ENCODE assay signal across 8 mouse cellular contexts in the genomic region with DNA sequence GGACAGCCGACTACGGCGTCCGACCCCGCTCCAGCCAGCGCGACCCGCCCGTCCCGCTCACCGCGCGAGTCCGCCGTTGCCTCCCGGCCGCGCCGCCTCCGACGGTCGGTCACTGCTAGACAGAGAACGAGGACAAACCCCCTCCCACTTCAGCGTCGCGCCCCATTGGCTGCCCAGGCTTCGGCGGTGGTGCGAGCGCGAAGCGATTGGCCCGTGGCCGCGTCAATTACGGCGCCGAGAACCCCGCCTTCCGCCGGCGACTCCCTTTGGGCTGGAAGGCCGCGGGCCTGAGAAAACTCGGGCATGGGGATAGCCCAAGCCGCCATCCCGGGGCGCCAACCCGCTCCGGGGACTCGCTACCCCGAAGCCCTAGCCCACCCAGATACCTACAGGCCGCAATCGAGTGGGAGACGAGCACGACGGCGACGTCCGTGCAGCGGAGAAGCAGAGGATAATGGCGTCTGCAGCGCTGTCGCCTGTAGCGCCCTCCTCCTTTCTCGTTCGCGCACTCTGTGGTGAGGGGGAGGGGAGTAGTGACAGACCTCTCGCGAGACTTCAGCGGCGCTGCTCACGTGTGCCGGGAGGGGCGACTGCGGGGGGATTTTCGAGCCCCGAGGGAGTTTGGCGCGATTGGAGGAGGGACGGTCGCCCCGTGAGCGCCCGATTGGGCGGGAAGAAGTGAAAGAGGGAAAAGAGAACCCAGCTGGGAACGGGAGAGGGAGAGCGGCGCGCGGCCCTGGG. TPM values are rescaled to one million over a fixed set of nuclear protein-coding genes. Genes with fewer than 3 reads are reported as not detected.
A peak's percentile ranks its signal among the peaks of the same experiment; 100 is the strongest.
DNase-seq lines count a peak whose midpoint lies in the region; ATAC-seq and TF ChIP-seq lines count a peak whose summit lies in the region.

A gene (plus strand): TSS at position 246 of the 741 bp plus-strand sequence.

- H3K9me3 ChIP-seq in erythroblast, embryonic 14.5 days (ENCODE audit: control insufficient read depth, low read length), result no peaks in the 10 kb centered on the region
- no peaks in the 10 kb centered on the region for H3K9me3 ChIP-seq in heart, embryonic 12.5 days (replicated peaks)
- no peaks in the 10 kb centered on the region for H3K9me3 ChIP-seq in kidney, postnatal 0 days (replicated peaks; ENCODE audit: low read length)
- no peaks in the 10 kb centered on the region for H3K9me3 ChIP-seq in liver, embryonic 12.5 days (replicated peaks)
- H3K9me3 ChIP-seq in stomach, embryonic 15.5 days, result no peaks in the 10 kb centered on the region

- H3K4me3 ChIP-seq in C2C12 (ENCODE audit: insufficient read depth, poor library complexity, severe bottlenecking), result peak within 1 kb of the TSS; percentile 78
- H3K4me3 ChIP-seq in erythroblast, embryonic 14.5 days (replicated peaks), result peak within 1 kb of the TSS; percentile 99
- H3K4me3 ChIP-seq in heart, embryonic 12.5 days, result peak within 1 kb of the TSS; percentile 79
- H3K4me3 ChIP-seq in kidney, postnatal 0 days (replicated peaks; ENCODE audit: low read depth, low read length), result peak within 1 kb of the TSS; percentile 84
- peak within 1 kb of the TSS; percentile 98 for H3K4me3 ChIP-seq in liver, embryonic 12.5 days
- peak within 1 kb of the TSS; percentile 98 for H3K4me3 ChIP-seq in stomach, embryonic 15.5 days (replicated peaks)

- peaks cover 96% of the 10 kb centered on the region for H3K79me2 ChIP-seq in C2C12 (ENCODE audit: control insufficient read depth, insufficient read depth)

- peak; percentile 95 for ATAC-seq in heart, embryonic 12.5 days (ENCODE audit: insufficient number of reproducible peaks, low FRiP score)
- ATAC-seq in kidney, postnatal 0 days (replicated peaks; ENCODE audit: low FRiP score, low read depth), result peak; percentile 93
- peak; percentile 93 for ATAC-seq in liver, embryonic 12.5 days
- peak; percentile 94 for ATAC-seq in stomach, embryonic 15.5 days (ENCODE audit: insufficient read depth, low FRiP score, low read depth)

- H3K4me2 ChIP-seq in heart, embryonic 12.5 days, result peak within 1 kb of the TSS; percentile 80
- H3K4me2 ChIP-seq in kidney, postnatal 0 days (ENCODE audit: low read length), result peak within 1 kb of the TSS; percentile 75
- peak within 1 kb of the TSS; percentile 84 for H3K4me2 ChIP-seq in liver, embryonic 12.5 days
- peak within 1 kb of the TSS; percentile 66 for H3K4me2 ChIP-seq in stomach, embryonic 15.5 days

- peak within 1 kb of the TSS; percentile 92 for H3ac ChIP-seq in C2C12 (ENCODE audit: control insufficient read depth, insufficient read length, low read depth)

- TF ChIP-seq CTCF in C2C12 (IDR thresholded peaks at IDR 0.05; ENCODE audit: control insufficient read depth, insufficient read depth, insufficient read length), result no peak
- no peak for TF ChIP-seq CTCF in brain, embryonic 14.5 days (IDR thresholded peaks at IDR 0.05; ENCODE audit: borderline replicate concordance, extremely low read depth, insufficient read depth, insufficient read length)
- peak; percentile 44 for TF ChIP-seq CTCF in kidney, postnatal 0 days (IDR thresholded peaks at IDR 0.05; ENCODE audit: low read depth)

- H3K79me3 ChIP-seq in C2C12 (ENCODE audit: low read depth), result peaks cover 77% of the 10 kb centered on the region

- H3K36me3 ChIP-seq in C2C12 (ENCODE audit: control insufficient read depth, insufficient read depth), result peaks cover 51% of the 10 kb centered on the region
- peaks cover 61% of the 10 kb centered on the region for H3K36me3 ChIP-seq in erythroblast, embryonic 14.5 days (ENCODE audit: control insufficient read depth)
- H3K36me3 ChIP-seq in heart, embryonic 12.5 days, result peaks cover 18% of the 10 kb centered on the region
- H3K36me3 ChIP-seq in kidney, postnatal 0 days (ENCODE audit: insufficient read depth, low read length), result peaks cover 7% of the 10 kb centered on the region
- H3K36me3 ChIP-seq in liver, embryonic 12.5 days, result peaks cover 42% of the 10 kb centered on the region
- H3K36me3 ChIP-seq in stomach, embryonic 15.5 days, result peaks cover 7% of the 10 kb centered on the region

- H3K27me3 ChIP-seq in C2C12 (ENCODE audit: control insufficient read depth, insufficient read depth, insufficient read length), result no peaks in the 10 kb centered on the region
- H3K27me3 ChIP-seq in erythroblast, embryonic 14.5 days (ENCODE audit: control insufficient read depth), result no peaks in the 10 kb centered on the region
- no peaks in the 10 kb centered on the region for H3K27me3 ChIP-seq in heart, embryonic 12.5 days (replicated peaks)
- H3K27me3 ChIP-seq in kidney, postnatal 0 days (ENCODE audit: insufficient read depth, low read length), result no peaks in the 10 kb centered on the region
- no peaks in the 10 kb centered on the region for H3K27me3 ChIP-seq in liver, embryonic 12.5 days (replicated peaks)
- H3K27me3 ChIP-seq in stomach, embryonic 15.5 days (replicated peaks), result no peaks in the 10 kb centered on the region

- under 1% methylated on average over 91 of the region's 91 CpGs for WGBS in heart, embryonic 12.5 days
- WGBS in kidney, postnatal 0 days, result under 1% methylated on average over 86 of the region's 91 CpGs
- WGBS in liver, embryonic 12.5 days (ENCODE audit: insufficient replicate concordance), result under 1% methylated on average over 91 of the region's 91 CpGs
- 0% methylated on average over 87 of the region's 91 CpGs for WGBS in stomach, embryonic 15.5 days

- peak; percentile 89 for TF ChIP-seq POLR2A in brain, embryonic 14.5 days (IDR thresholded peaks at IDR 0.05; ENCODE audit: borderline replicate concordance, extremely low read depth, insufficient read depth, insufficient read length, poor library complexity, severe bottlenecking)

- H3K27ac ChIP-seq in heart, embryonic 12.5 days (ENCODE audit: poor library complexity, severe bottlenecking), result peak within 1 kb of the TSS; percentile 96
- peak within 1 kb of the TSS; percentile 93 for H3K27ac ChIP-seq in kidney, postnatal 0 days
- peak within 1 kb of the TSS; percentile 97 for H3K27ac ChIP-seq in liver, embryonic 12.5 days
- peak within 1 kb of the TSS; percentile 98 for H3K27ac ChIP-seq in stomach, embryonic 15.5 days

- H3K4me1 ChIP-seq in erythroblast, embryonic 14.5 days (ENCODE audit: control insufficient read depth), result peaks cover 32% of the 10 kb centered on the region
- peaks cover 6% of the 10 kb centered on the region; the same call in 1 of the 2 replicates for H3K4me1 ChIP-seq in heart, embryonic 12.5 days (replicated peaks)
- no peaks in the 10 kb centered on the region for H3K4me1 ChIP-seq in kidney, postnatal 0 days (replicated peaks; ENCODE audit: insufficient read depth, low read length)
- H3K4me1 ChIP-seq in liver, embryonic 12.5 days, result peaks cover 31% of the 10 kb centered on the region
- H3K4me1 ChIP-seq in stomach, embryonic 15.5 days, result peaks cover 3% of the 10 kb centered on the region; the same call in 1 of the 2 replicates

- H3K9ac ChIP-seq in heart, embryonic 12.5 days, result peak within 1 kb of the TSS; percentile 98
- peak within 1 kb of the TSS; percentile 100 for H3K9ac ChIP-seq in kidney, postnatal 0 days (ENCODE audit: low read depth, low read length)
- peak within 1 kb of the TSS; percentile 100 for H3K9ac ChIP-seq in liver, embryonic 12.5 days
- H3K9ac ChIP-seq in stomach, embryonic 15.5 days, result peak within 1 kb of the TSS; percentile 100

- peak; percentile 99 for DNase-seq in brain, embryonic 14.5 days (ENCODE audit: low read depth)
- peak; percentile 98 for DNase-seq in kidney, postnatal 0 days (ENCODE audit: low spot score)
- DNase-seq in natural killer cell, adult 2 months (ENCODE audit: low spot score in 2 of 2), result peak; percentile 98

TF ChIP-seq in C2C12, 6 proteins besides CTCF, POLR2A, EP300 and RAD21:
- TF ChIP-seq MYOG (IDR thresholded peaks at IDR 0.05; ENCODE audit: control insufficient read depth, extremely low read depth, insufficient read length), result no peak
- TF ChIP-seq USF1 (IDR thresholded peaks at IDR 0.05; ENCODE audit: low read depth), result peak; percentile 90
- no peak for TF ChIP-seq FOSL1 (IDR thresholded peaks at IDR 0.05; ENCODE audit: insufficient read depth, low read length, poor library complexity, severe bottlenecking)
- TF ChIP-seq MAX (IDR thresholded peaks at IDR 0.05), result peak; percentile 84
- TF ChIP-seq CEBPB (IDR thresholded peaks at IDR 0.05; ENCODE audit: low read depth), result no peak
- no peak for TF ChIP-seq MYOD1 (IDR thresholded peaks at IDR 0.05; ENCODE audit: control insufficient read depth, insufficient read length, low read depth)
TF ChIP-seq in C2C12: peak in this region for 2.

RNA-seq across cellular contexts. Expression of the gene that starts here (rescaled TPM):
- 5.9 TPM for polyA plus RNA-seq in C2C12 (2012; fragmentation: generic; extraction: Trizol)
- polyA plus RNA-seq in brain, embryonic 14.5 days (2012; rRNA removed), result 10.9 and 14.3 TPM in 2 replicates
- polyA plus RNA-seq in erythroblast, embryonic 14.5 days (2012), result 0.43 and 0.69 TPM in 2 replicates
- polyA plus RNA-seq in heart, embryonic 12.5 days (2016; fragmentation: Nextera tagmentation; extraction: Ambion mirVana), result 20.7 and 23.1 TPM in 2 replicates
- 19.3 and 20.5 TPM in 2 replicates for polyA plus RNA-seq in kidney, postnatal 0 days (2015; fragmentation: Nextera tagmentation; extraction: Ambion mirVana)
- 22.3 and 25.4 TPM in 2 replicates for polyA plus RNA-seq in liver, embryonic 12.5 days (2016; fragmentation: Nextera tagmentation; extraction: Ambion mirVana)
- polyA plus RNA-seq in stomach, embryonic 15.5 days (2015; fragmentation: Nextera tagmentation; extraction: Ambion mirVana), result 23.8 and 24.3 TPM in 2 replicates

Comparison
In these comparisons a context has a peak if more than half of its experiments do, and no peak if none do; other contexts are left out.
1. Peak in every context shown above with its lines: DNase-seq, ATAC-seq, H3K4me3 ChIP-seq and H3K27ac ChIP-seq.